Mouse (Mus musculus): Measurements from ENCODE around the gene Daw1. TPM values are rescaled to one million over a fixed set of nuclear protein-coding genes. Genes with fewer than 3 reads are reported as not detected.
A peak's percentile ranks its signal among the peaks of the same experiment; 100 is the strongest.

The Daw1 gene
- polyA plus RNA-seq (2015; fragmentation: Nextera tagmentation; extraction: Ambion mirVana): 1.1 and 2.0 TPM in 2 replicates

DNA sequence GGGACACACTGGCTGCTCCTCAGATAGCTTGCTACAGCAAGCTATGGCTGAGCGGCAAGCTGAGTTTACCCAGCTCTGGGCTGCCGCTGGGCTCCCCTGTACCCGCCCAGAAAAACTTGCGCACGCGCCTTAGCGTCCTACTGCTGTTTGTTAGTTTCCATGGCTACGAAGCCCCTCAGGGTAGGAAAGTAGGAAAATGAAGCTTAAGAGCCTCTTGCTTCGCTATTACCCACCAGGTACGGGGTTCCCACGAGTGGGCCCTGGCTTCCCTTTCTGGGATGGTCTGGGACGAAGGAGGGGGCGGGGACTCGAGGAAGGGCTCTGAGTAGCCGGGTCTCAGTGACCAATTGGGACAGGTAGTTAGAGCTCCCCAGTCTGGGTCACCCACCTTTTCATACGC lies at the start of gene Daw1:
TSS of gene Daw1 (plus strand) at position 150 of the 400 bp plus-strand sequence.
- Histone ChIP-seq H3K9me3 (no peaks in the 10 kb centered on the region), H3K4me2 (peak within 1 kb of the TSS; percentile 73), H3K9ac (peak within 1 kb of the TSS; percentile 20), H3K27me3 (no peaks in the 10 kb centered on the region), H3K4me3 (peak within 1 kb of the TSS; percentile 50), H3K27ac (replicated peaks) (no peak within 1 kb of the TSS), H3K4me1 (replicated peaks) (0 out of 2 replicates have a peak, but pooled peaks cover 4% of the 10 kb centered on the region), H3K36me3 (no peaks in the 10 kb centered on the region)
- WGBS: 2% methylated on average over 16 of the region's 16 CpGs
- ATAC-seq (ENCODE audit: low FRiP score, low read depth): peak; percentile 99

GRCm38 (mm10) chr1:83110992-83111391 lies 48.6 kb upstream of the Daw1 start:
- Histone ChIP-seq H3K4me3 (no peak overlapping the region), H3K9ac (no peak overlapping the region), H3K27me3 (no peaks in the 10 kb centered on the region), H3K9me3 (no peaks in the 10 kb centered on the region), H3K4me2 (no peak overlapping the region), H3K4me1 (replicated peaks) (no peaks in the 10 kb centered on the region), H3K27ac (replicated peaks) (no peak overlapping the region), H3K36me3 (no peaks in the 10 kb centered on the region)
- ATAC-seq (ENCODE audit: low FRiP score, low read depth): no peak

GRCm38 (mm10) chr1:83111726-83112125 lies 47.8 kb upstream of the Daw1 start:
- H3K27me3 ChIP-seq: no peaks in the 10 kb centered on the region
- 68% methylated on average over 5 of the region's 5 CpGs for WGBS
- no peaks in the 10 kb centered on the region for H3K4me1 ChIP-seq (replicated peaks)
- H3K27ac ChIP-seq (replicated peaks): no peak overlapping the region
- no peaks in the 10 kb centered on the region for H3K36me3 ChIP-seq
- H3K4me2 ChIP-seq: no peak overlapping the region
- H3K9ac ChIP-seq: no peak overlapping the region
- no peak for ATAC-seq (ENCODE audit: low FRiP score, low read depth)
- no peak overlapping the region for H3K4me3 ChIP-seq
- H3K9me3 ChIP-seq: no peaks in the 10 kb centered on the region

DNA sequence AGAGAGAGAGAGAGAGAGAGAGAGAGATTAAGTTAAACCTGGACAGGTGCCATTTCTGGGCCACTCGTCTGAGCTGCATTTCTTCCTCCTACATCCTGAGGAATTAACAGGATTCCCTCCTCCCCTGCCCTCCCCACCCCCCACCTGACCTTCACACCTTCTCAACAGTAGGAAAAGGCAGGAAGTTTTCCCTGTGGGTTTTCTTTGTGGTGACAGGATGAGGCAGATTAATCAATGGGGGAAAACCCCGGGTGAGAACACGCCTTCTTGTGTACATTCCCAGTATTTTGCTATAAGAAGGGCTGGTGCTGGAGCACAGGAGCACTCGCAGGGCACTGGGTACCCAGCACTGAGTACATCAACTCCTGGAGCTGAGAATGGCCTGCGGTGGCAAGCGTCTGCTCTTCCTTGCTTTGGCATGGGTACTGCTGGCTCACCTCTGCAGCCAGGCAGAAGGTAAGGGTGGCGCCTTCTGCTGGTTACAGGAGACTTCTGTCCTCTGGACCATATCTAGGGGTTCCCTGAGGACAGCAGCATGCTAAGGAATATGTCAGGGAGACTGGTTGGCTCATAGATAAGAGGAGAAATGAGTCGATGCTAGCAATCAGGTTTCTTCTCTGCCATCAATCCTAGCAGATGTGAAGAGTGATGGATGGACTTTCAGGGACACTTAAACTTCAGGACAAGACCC lies 43.0 kb upstream of the Daw1 start, which contains the start of gene Ccl20:
TSS of gene Ccl20 (plus strand) at position 320 of the 691 bp plus-strand sequence.
- Histone ChIP-seq H3K9ac (no peak within 1 kb of the TSS), H3K9me3 (no peaks in the 10 kb centered on the region), H3K27me3 (no peaks in the 10 kb centered on the region), H3K36me3 (no peaks in the 10 kb centered on the region), H3K27ac (replicated peaks) (no peak within 1 kb of the TSS), H3K4me3 (no peak within 1 kb of the TSS), H3K4me2 (no peak within 1 kb of the TSS), H3K4me1 (replicated peaks) (no peaks in the 10 kb centered on the region)
- 43% methylated on average over 8 of the region's 8 CpGs for WGBS
- ATAC-seq (ENCODE audit: low FRiP score, low read depth): no peak

- H3K27ac ChIP-seq (replicated peaks): no peak overlapping the region
- 94% methylated on average over 3 of the region's 3 CpGs for WGBS
- no peak for ATAC-seq (ENCODE audit: low FRiP score, low read depth)
- no peaks in the 10 kb centered on the region for H3K4me1 ChIP-seq (replicated peaks)
- no peak overlapping the region for H3K9ac ChIP-seq
- H3K27me3 ChIP-seq: no peaks in the 10 kb centered on the region
- no peaks in the 10 kb centered on the region for H3K36me3 ChIP-seq
- no peak overlapping the region for H3K4me3 ChIP-seq
- no peaks in the 10 kb centered on the region for H3K9me3 ChIP-seq
- no peak overlapping the region for H3K4me2 ChIP-seq
Observed at GRCm38 (mm10) chr1:83117217-83117616, 42.3 kb upstream of the Daw1 start.

DNA sequence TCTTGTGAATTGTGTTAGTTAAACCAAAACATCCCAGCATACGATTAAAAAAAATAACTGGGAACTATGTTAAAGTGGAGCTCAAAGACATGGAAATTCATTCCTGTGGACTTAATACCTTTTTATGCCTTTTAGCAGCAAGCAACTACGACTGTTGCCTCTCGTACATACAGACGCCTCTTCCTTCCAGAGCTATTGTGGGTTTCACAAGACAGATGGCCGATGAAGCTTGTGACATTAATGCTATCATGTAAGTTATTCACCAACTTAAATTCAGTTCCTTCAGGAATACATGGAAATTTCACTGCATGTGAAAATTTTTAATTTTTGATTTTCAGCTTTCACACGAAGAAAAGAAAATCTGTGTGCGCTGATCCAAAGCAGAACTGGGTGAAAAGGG lies 41.9 kb upstream of the Daw1 start:
- H3K36me3 ChIP-seq: no peaks in the 10 kb centered on the region
- H3K4me2 ChIP-seq: no peak overlapping the region
- no peak for ATAC-seq (ENCODE audit: low FRiP score, low read depth)
- WGBS: 90% methylated on average over 7 of the region's 7 CpGs
- H3K4me1 ChIP-seq (replicated peaks): no peaks in the 10 kb centered on the region
- no peak overlapping the region for H3K4me3 ChIP-seq
- no peaks in the 10 kb centered on the region for H3K9me3 ChIP-seq
- H3K27ac ChIP-seq (replicated peaks): no peak overlapping the region
- H3K9ac ChIP-seq: no peak overlapping the region
- no peaks in the 10 kb centered on the region for H3K27me3 ChIP-seq

DNA sequence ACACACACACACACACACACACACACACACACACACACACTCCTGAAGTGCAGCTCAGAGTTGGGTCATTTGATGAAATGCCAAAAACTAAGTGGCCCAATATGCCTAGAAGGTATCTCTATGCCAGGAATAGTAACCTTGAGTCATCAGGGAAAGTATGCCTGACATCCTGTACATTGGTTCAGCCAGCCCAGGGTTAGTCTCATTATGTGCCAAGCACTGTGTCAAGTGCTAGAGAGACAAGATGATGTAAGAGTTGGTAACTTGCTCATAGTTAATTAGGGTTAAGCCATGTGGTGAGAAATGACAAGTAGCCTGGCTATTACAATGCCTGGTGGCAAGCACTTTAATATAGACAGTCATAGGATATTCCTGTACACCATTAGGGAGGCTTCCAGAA lies 39.6 kb upstream of the Daw1 start:
- no peak overlapping the region for H3K4me2 ChIP-seq
- H3K27me3 ChIP-seq: no peaks in the 10 kb centered on the region
- H3K4me3 ChIP-seq: no peak overlapping the region
- no peak overlapping the region for H3K27ac ChIP-seq (replicated peaks)
- no peak overlapping the region for H3K9ac ChIP-seq
- no peak for ATAC-seq (ENCODE audit: low FRiP score, low read depth)
- no peaks in the 10 kb centered on the region for H3K36me3 ChIP-seq
- H3K4me1 ChIP-seq (replicated peaks): no peaks in the 10 kb centered on the region
- no peaks in the 10 kb centered on the region for H3K9me3 ChIP-seq

DNA sequence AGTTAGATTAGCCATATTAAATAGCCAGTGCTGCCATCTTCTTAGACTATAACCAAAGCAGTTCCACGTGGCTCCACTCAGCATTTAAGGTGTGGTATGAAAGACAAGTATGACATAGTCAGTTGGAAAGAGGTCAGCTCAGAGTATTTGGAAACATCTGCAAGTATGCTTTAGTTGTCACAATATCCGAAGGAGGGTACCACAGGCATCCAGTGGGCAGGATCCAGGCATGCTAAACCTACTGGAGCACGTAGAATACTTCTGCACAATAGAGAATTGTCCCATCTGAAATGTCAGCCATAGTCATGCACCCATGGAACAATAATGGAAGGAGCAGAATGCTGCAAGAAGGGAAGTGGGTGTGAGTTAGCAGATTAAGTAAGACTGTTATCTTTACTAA lies 39.2 kb upstream of the Daw1 start:
- Histone ChIP-seq H3K9me3 (no peaks in the 10 kb centered on the region), H3K4me1 (replicated peaks) (no peaks in the 10 kb centered on the region), H3K36me3 (no peaks in the 10 kb centered on the region), H3K9ac (no peak overlapping the region), H3K4me2 (no peak overlapping the region), H3K27ac (replicated peaks) (no peak overlapping the region), H3K4me3 (no peak overlapping the region), H3K27me3 (no peaks in the 10 kb centered on the region)
- 84% methylated on average over 3 of the region's 3 CpGs for WGBS
- no peak for ATAC-seq (ENCODE audit: low FRiP score, low read depth)

- Histone ChIP-seq H3K36me3 (no peaks in the 10 kb centered on the region), H3K4me2 (no peak overlapping the region), H3K9ac (no peak overlapping the region), H3K9me3 (no peaks in the 10 kb centered on the region), H3K27ac (replicated peaks) (no peak overlapping the region), H3K4me1 (replicated peaks) (no peaks in the 10 kb centered on the region), H3K4me3 (no peak overlapping the region), H3K27me3 (no peaks in the 10 kb centered on the region)
- no peak for ATAC-seq (ENCODE audit: low FRiP score, low read depth)
- WGBS: 93% methylated on average over 2 of the region's 2 CpGs
Observed at GRCm38 (mm10) chr1:83123201-83123600, 36.4 kb upstream of the Daw1 start.

DNA sequence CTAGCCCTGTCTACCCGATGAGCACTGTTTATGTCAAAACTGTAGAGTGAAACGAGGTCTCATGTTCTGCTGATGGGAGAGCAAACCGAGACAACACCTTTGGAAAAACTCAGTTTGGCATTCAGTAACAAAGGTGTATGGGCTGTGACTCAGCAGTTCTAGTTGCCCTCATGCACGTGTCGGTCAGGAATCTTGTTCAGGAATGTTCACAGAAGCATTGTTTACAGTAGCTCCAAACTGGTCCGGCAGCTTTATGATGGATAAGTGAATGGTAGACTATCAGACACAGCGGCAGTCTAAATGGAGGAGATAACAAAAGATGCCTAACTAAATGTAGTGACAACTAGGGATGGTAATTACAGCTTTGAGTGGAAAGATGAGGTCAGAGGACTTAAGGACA lies 23.7 kb upstream of the Daw1 start:
- H3K9me3 ChIP-seq: no peaks in the 10 kb centered on the region

GRCm38 (mm10) chr1:83137847-83138246 lies 21.7 kb upstream of the Daw1 start:
- WGBS: 92% methylated on average over 8 of the region's 8 CpGs
- ATAC-seq (ENCODE audit: low FRiP score, low read depth): no peak
- H3K4me1 ChIP-seq (replicated peaks): no peaks in the 10 kb centered on the region

More for the DNA sequence above, 23.7 kb upstream of the Daw1 start:
- no peak for ATAC-seq (ENCODE audit: low FRiP score, low read depth)
- no peak overlapping the region for H3K4me2 ChIP-seq
- no peak overlapping the region for H3K9ac ChIP-seq
- H3K36me3 ChIP-seq: no peaks in the 10 kb centered on the region
- no peaks in the 10 kb centered on the region for H3K27me3 ChIP-seq
- H3K27ac ChIP-seq (replicated peaks): no peak overlapping the region
- 82% methylated on average over 7 of the region's 7 CpGs for WGBS
- no peak overlapping the region for H3K4me3 ChIP-seq
- H3K4me1 ChIP-seq (replicated peaks): no peaks in the 10 kb centered on the region

GRCm38 (mm10) chr1:83138721-83139120 lies 20.8 kb upstream of the Daw1 start:
- H3K4me3 ChIP-seq: no peak overlapping the region
- no peak for ATAC-seq (ENCODE audit: low FRiP score, low read depth)
- no peaks in the 10 kb centered on the region for H3K27me3 ChIP-seq
- WGBS: 91% methylated on average over 6 of the region's 6 CpGs
- H3K27ac ChIP-seq (replicated peaks): no peak overlapping the region
- no peaks in the 10 kb centered on the region for H3K9me3 ChIP-seq
- no peaks in the 10 kb centered on the region for H3K36me3 ChIP-seq
- no peak overlapping the region for H3K4me2 ChIP-seq
- no peak overlapping the region for H3K9ac ChIP-seq
- no peaks in the 10 kb centered on the region for H3K4me1 ChIP-seq (replicated peaks)

More at GRCm38 (mm10) chr1:83137847-83138246, 21.7 kb upstream of the Daw1 start:
- Histone ChIP-seq H3K27me3 (no peaks in the 10 kb centered on the region), H3K27ac (replicated peaks) (no peak overlapping the region), H3K4me3 (no peak overlapping the region), H3K9me3 (no peaks in the 10 kb centered on the region), H3K36me3 (no peaks in the 10 kb centered on the region), H3K4me2 (no peak overlapping the region), H3K9ac (no peak overlapping the region)

- 91% methylated on average over 8 of the region's 8 CpGs for WGBS
- ATAC-seq (ENCODE audit: low FRiP score, low read depth): no peak
Observed at GRCm38 (mm10) chr1:83141510-83141909, 18.0 kb upstream of the Daw1 start.

More at GRCm38 (mm10) chr1:83141510-83141909, 18.0 kb upstream of the Daw1 start:
- Histone ChIP-seq H3K9me3 (no peaks in the 10 kb centered on the region), H3K4me1 (replicated peaks) (no peaks in the 10 kb centered on the region), H3K4me2 (no peak overlapping the region), H3K27ac (replicated peaks) (no peak overlapping the region), H3K27me3 (no peaks in the 10 kb centered on the region), H3K36me3 (no peaks in the 10 kb centered on the region), H3K4me3 (no peak overlapping the region), H3K9ac (no peak overlapping the region)
